In the genomic region with DNA sequence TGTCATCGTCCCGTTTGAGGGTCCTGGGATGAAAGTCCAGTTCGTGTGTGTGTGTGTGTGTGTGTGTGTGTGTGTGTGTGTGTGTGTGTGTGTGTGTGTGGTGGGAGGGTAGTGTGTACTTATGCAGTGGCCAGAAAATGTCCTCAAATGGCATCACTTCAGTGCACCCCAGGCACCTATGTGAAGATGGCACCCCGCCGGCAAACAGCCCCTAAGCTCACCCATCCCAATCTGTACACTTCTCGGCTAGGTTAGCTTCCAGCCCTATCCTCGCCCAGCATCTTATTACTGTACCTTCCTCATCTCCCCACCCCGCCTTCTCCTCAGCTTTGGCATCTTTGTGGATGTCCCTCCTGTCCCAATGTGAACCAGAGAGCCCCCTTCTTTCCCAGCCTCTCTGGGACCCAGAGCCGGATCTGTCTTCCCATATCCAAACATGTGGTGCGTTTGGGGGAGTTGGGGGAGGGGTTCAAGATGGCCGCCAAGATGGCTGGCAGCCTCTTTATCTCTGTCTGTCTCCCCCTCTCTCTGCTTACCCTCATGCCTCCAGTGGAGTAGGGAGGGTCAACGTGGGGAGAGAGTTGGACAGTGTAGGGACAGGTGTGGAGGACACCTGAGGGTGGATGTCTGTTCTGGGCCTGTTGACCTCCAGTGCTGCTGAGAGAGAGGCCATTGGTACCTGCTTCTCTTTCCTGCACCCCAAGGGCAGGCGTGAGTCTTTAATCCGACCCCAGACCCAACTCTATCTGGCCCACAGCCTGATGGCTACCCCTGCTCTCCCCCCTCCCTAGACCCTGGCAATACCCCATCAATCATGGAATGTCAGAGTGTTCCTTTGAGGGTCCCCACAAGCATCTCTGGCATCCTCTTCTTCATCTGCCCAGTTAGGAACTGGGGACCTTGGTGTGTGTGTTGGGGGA, we compare ENCODE assay signal across 7 mouse cellular contexts. TPM values are rescaled to one million over a fixed set of nuclear protein-coding genes. Genes with fewer than 3 reads are reported as not detected.
DNase-seq lines count a peak whose midpoint lies in the region; ATAC-seq and TF ChIP-seq lines count a peak whose summit lies in the region.

No protein-coding gene starts in this region.

- WGBS in lung, embryonic 14.5 days = 4% methylated on average over 14 of the region's 14 CpGs
- 9% methylated on average over 14 of the region's 14 CpGs for WGBS in embryonic facial prominence, embryonic 11.5 days
- 11% methylated on average over 12 of the region's 14 CpGs for WGBS in hindbrain, embryonic 16.5 days

- H3K27me3 ChIP-seq in lung, embryonic 14.5 days (ENCODE audit: insufficient read depth, low read length) = no peaks in the 10 kb centered on the region
- H3K27me3 ChIP-seq in embryonic facial prominence, embryonic 11.5 days (ENCODE audit: control insufficient read depth, insufficient read depth, low read length) = no peaks in the 10 kb centered on the region; the same call in 1 of the 2 replicates
- H3K27me3 ChIP-seq in hindbrain, embryonic 16.5 days (replicated peaks; ENCODE audit: control insufficient read depth, insufficient read depth, low read length) = no peaks in the 10 kb centered on the region
- no peaks in the 10 kb centered on the region for H3K27me3 ChIP-seq in myocyte (ENCODE audit: control insufficient read depth, insufficient read depth, insufficient read length)

- H3K27ac ChIP-seq in lung, embryonic 14.5 days (ENCODE audit: low read depth) = no peak overlapping the region
- H3K27ac ChIP-seq in embryonic facial prominence, embryonic 11.5 days (replicated peaks; ENCODE audit: low read depth, low read length) = no peak overlapping the region
- H3K27ac ChIP-seq in hindbrain, embryonic 16.5 days (ENCODE audit: low read depth, low read length) = peak overlapping the region; percentile 100

- H3K9ac ChIP-seq in lung, embryonic 14.5 days = peak overlapping the region; percentile 85
- peak overlapping the region; percentile 90 for H3K9ac ChIP-seq in embryonic facial prominence, embryonic 11.5 days (replicated peaks; ENCODE audit: low read length)
- H3K9ac ChIP-seq in hindbrain, embryonic 16.5 days (ENCODE audit: low read depth, low read length) = peak overlapping the region; percentile 98

- H3K9me3 ChIP-seq in lung, embryonic 14.5 days (ENCODE audit: low read depth, low read length) = no peaks in the 10 kb centered on the region
- no peaks in the 10 kb centered on the region for H3K9me3 ChIP-seq in embryonic facial prominence, embryonic 11.5 days (replicated peaks; ENCODE audit: control insufficient read depth, low read length)
- no peaks in the 10 kb centered on the region for H3K9me3 ChIP-seq in hindbrain, embryonic 16.5 days (ENCODE audit: control insufficient read depth, low read length)

- TF ChIP-seq POLR2A in myocyte (IDR thresholded peaks at IDR 0.05; ENCODE audit: insufficient read length, low read depth) = no peak

- peak overlapping the region; percentile 91 for H3ac ChIP-seq in myocyte (ENCODE audit: control insufficient read depth, insufficient read length)

- peak overlapping the region; percentile 98 for H3K4me3 ChIP-seq in lung, embryonic 14.5 days (ENCODE audit: low read depth, low read length)
- peak overlapping the region; percentile 99 for H3K4me3 ChIP-seq in embryonic facial prominence, embryonic 11.5 days (ENCODE audit: low read depth, low read length)
- peak overlapping the region; percentile 93 for H3K4me3 ChIP-seq in hindbrain, embryonic 16.5 days (ENCODE audit: low read length)
- H3K4me3 ChIP-seq in myocyte = peak overlapping the region; percentile 23

- no peak for TF ChIP-seq CTCF in lung, embryonic 14.5 days (IDR thresholded peaks at IDR 0.05; ENCODE audit: low read depth)

- peaks cover 42% of the 10 kb centered on the region for H3K4me1 ChIP-seq in lung, embryonic 14.5 days (ENCODE audit: insufficient read depth)
- H3K4me1 ChIP-seq in embryonic facial prominence, embryonic 11.5 days (ENCODE audit: control insufficient read depth, insufficient read depth, low read length) = peaks cover 10% of the 10 kb centered on the region
- H3K4me1 ChIP-seq in hindbrain, embryonic 16.5 days (ENCODE audit: control insufficient read depth, insufficient read depth, low read depth, low read length) = peaks cover 40% of the 10 kb centered on the region

- DNase-seq in lung, embryonic 14.5 days = no peak
- DNase-seq in lung, postnatal 36 days = no peak
- peak; percentile 44 for DNase-seq in embryonic facial prominence, embryonic 11.5 days (ENCODE audit: low spot score)
- no peak for DNase-seq in thymus, postnatal 14 days
- DNase-seq in urinary bladder, postnatal 14 days (ENCODE audit: low spot score) = no peak

- H3K79me2 ChIP-seq in myocyte (ENCODE audit: control insufficient read depth, insufficient read depth) = peaks cover 10% of the 10 kb centered on the region

- ATAC-seq in lung, embryonic 14.5 days (ENCODE audit: insufficient read depth) = no peak
- no peak for ATAC-seq in embryonic facial prominence, embryonic 11.5 days (replicated peaks; ENCODE audit: insufficient number of reproducible peaks, low FRiP score, low TSS enrichment, low read depth)
- ATAC-seq in hindbrain, embryonic 16.5 days = no peak

- H3K4me2 ChIP-seq in lung, embryonic 14.5 days = peak overlapping the region; percentile 90
- peak overlapping the region; percentile 95 for H3K4me2 ChIP-seq in embryonic facial prominence, embryonic 11.5 days (ENCODE audit: low read depth, low read length)
- peak overlapping the region; percentile 83 for H3K4me2 ChIP-seq in hindbrain, embryonic 16.5 days (ENCODE audit: low read length)
- H3K4me2 ChIP-seq in myocyte (ENCODE audit: low read depth) = peak overlapping the region; percentile 57

- 0 out of 2 replicates have a peak, but pooled peaks cover 3% of the 10 kb centered on the region for H3K36me3 ChIP-seq in lung, embryonic 14.5 days (ENCODE audit: insufficient read depth)
- no peaks in the 10 kb centered on the region for H3K36me3 ChIP-seq in embryonic facial prominence, embryonic 11.5 days (replicated peaks; ENCODE audit: control insufficient read depth, insufficient read depth, low read depth, low read length)
- no peaks in the 10 kb centered on the region for H3K36me3 ChIP-seq in hindbrain, embryonic 16.5 days (ENCODE audit: control insufficient read depth, insufficient read depth, low read length)
- H3K36me3 ChIP-seq in myocyte (ENCODE audit: control insufficient read depth, insufficient read depth) = no peaks in the 10 kb centered on the region

TF ChIP-seq in myocyte, 11 proteins besides CTCF, POLR2A, EP300 and RAD21:
- TF ChIP-seq REST (IDR thresholded peaks at IDR 0.05; ENCODE audit: insufficient read depth, insufficient read length) (no peak), POLR2AphosphoS2 (IDR thresholded peaks at IDR 0.05; ENCODE audit: insufficient read length, low read depth) (no peak), E2F4 (IDR thresholded peaks at IDR 0.05; ENCODE audit: insufficient read depth) (no peak), MAX (IDR thresholded peaks at IDR 0.05; ENCODE audit: low read depth) (no peak), TCF12 (IDR thresholded peaks at IDR 0.05; ENCODE audit: insufficient read depth, poor library complexity, severe bottlenecking) (no peak), USF1 (IDR thresholded peaks at IDR 0.05; ENCODE audit: low read depth) (no peak), TCF3 (IDR thresholded peaks at IDR 0.05; ENCODE audit: insufficient read length, low read depth) (no peak), CEBPB (IDR thresholded peaks at IDR 0.05; ENCODE audit: insufficient read depth, poor library complexity, severe bottlenecking) (no peak), MYOD1 (IDR thresholded peaks at IDR 0.05; ENCODE audit: control insufficient read depth in 1 of 3, insufficient read length in 2 of 3, low read depth in 2 of 3) (no peak), MYOG (IDR thresholded peaks at IDR 0.05; ENCODE audit: control insufficient read depth in 1 of 3, insufficient read depth in 1 of 3, insufficient read length in 2 of 3, low read depth in 2 of 3) (no peak), SRF (IDR thresholded peaks at IDR 0.05; ENCODE audit: control insufficient read depth, insufficient read length, low read depth) (no peak)

RNA-seq across cellular contexts. Expression of a gene that starts 1.9 kb away (rescaled TPM):
- polyA plus RNA-seq in lung, embryonic 14.5 days (2014; fragmentation: Nextera tagmentation; extraction: Ambion mirVana) = 23.3 and 29.1 TPM in 2 replicates
- polyA plus RNA-seq in embryonic facial prominence, embryonic 11.5 days (2014; fragmentation: Nextera tagmentation; extraction: Ambion mirVana) = 18.3 and 20.5 TPM in 2 replicates
- polyA plus RNA-seq in hindbrain, embryonic 16.5 days (2015; fragmentation: Nextera tagmentation; extraction: Ambion mirVana) = 50.9 and 53.0 TPM in 2 replicates
- 11.5 TPM for polyA plus RNA-seq in myocyte (2012; fragmentation: generic; extraction: Trizol)

RNA-seq across cellular contexts. Expression of a gene that starts 53.2 kb away (rescaled TPM):
- 0.50 and 0.64 TPM in 2 replicates for polyA plus RNA-seq in lung, embryonic 14.5 days (2014; fragmentation: Nextera tagmentation; extraction: Ambion mirVana)
- polyA plus RNA-seq in embryonic facial prominence, embryonic 11.5 days (2014; fragmentation: Nextera tagmentation; extraction: Ambion mirVana) = 0.66 and 0.72 TPM in 2 replicates
- 0.97 and 0.98 TPM in 2 replicates for polyA plus RNA-seq in hindbrain, embryonic 16.5 days (2015; fragmentation: Nextera tagmentation; extraction: Ambion mirVana)
- 0.11 TPM for polyA plus RNA-seq in myocyte (2012; fragmentation: generic; extraction: Trizol)

RNA-seq across cellular contexts. Expression of a gene that starts 53.5 kb away (rescaled TPM):
- polyA plus RNA-seq in lung, embryonic 14.5 days (2014; fragmentation: Nextera tagmentation; extraction: Ambion mirVana) = 87.4 and 88.9 TPM in 2 replicates
- 82.6 and 83.0 TPM in 2 replicates for polyA plus RNA-seq in embryonic facial prominence, embryonic 11.5 days (2014; fragmentation: Nextera tagmentation; extraction: Ambion mirVana)
- 9.8 and 14.6 TPM in 2 replicates for polyA plus RNA-seq in hindbrain, embryonic 16.5 days (2015; fragmentation: Nextera tagmentation; extraction: Ambion mirVana)
- polyA plus RNA-seq in myocyte (2012; fragmentation: generic; extraction: Trizol) = 36.8 TPM

Comparison
In these comparisons a context has a peak if more than half of its experiments do, and no peak if none do; other contexts are left out.
1. H3K4me3 ChIP-seq: peak in every context shown above with its lines; median percentile 99 in embryonic facial prominence, embryonic 11.5 days; 98 in lung, embryonic 14.5 days; 93 in hindbrain, embryonic 16.5 days; 23 in myocyte.